ENCODE assay signal across 11 mouse cellular contexts in the genomic region with DNA sequence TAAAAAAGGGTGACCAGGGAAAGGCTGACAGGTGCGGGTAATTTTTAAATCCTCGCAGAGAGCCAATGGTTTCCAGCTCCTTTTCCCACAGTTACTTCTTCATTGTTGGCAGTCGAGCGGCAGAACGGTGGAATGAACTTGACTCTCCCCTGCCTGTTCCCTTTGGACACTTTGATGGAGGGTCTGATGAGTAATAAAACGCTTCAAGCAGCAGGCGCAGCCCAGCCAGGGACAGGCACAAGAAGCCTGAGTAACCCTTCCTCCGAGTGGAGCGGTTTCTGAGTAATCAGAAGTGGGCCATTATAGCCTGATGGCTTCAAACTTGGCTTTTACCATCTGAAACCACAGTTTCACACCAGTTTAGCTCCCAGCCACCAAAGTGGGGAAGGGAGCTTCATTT.
A peak's percentile ranks its signal among the peaks of the same experiment; 100 is the strongest.
DNase-seq lines count a peak whose midpoint lies in the region; ATAC-seq and TF ChIP-seq lines count a peak whose summit lies in the region.
"Had no signal": no experiment of that assay in that cellular context is flagged by ENCODE, and none has a peak within 500 bp of the region (broad histone marks: within the 10 kb centered on the region; RNA-seq: fewer than 3 reads in every experiment).

No protein-coding gene starts in this region.

- H3K27ac ChIP-seq in forebrain, embryonic 16.5 days (ENCODE audit: low read length), result peak overlapping the region; percentile 18
- H3K27ac ChIP-seq in forebrain, embryonic 10.5 days, result no peak overlapping the region
- H3K27ac ChIP-seq in intestine, postnatal 0 days (ENCODE audit: low read depth, low read length), result no peak overlapping the region
- H3K27ac ChIP-seq: midbrain, embryonic 12.5 days had no signal

- no peak for ATAC-seq in forebrain, embryonic 16.5 days
- ATAC-seq in intestine, postnatal 0 days, result no peak

- H3K27me3 ChIP-seq in forebrain, embryonic 16.5 days (replicated peaks; ENCODE audit: control insufficient read depth, insufficient read depth, low read length), result no peaks in the 10 kb centered on the region
- peaks cover 35% of the 10 kb centered on the region for H3K27me3 ChIP-seq in forebrain, embryonic 10.5 days (ENCODE audit: poor library complexity, severe bottlenecking)
- H3K27me3 ChIP-seq in intestine, postnatal 0 days (replicated peaks; ENCODE audit: control insufficient read depth, insufficient read depth, low read length), result no peaks in the 10 kb centered on the region
- H3K27me3 ChIP-seq: midbrain, embryonic 12.5 days had no signal

- intact Hi-C loops in gastrocnemius, postnatal 14 days (cut with DNase I; ENCODE audit: low total_unique reads), result no loop called here

- no peak for DNase-seq in forebrain, embryonic 10.5 days (ENCODE audit: extremely low spot score, low spot score)
- DNase-seq in kidney, postnatal 4 days, result peak; percentile 31 to 53
- DNase-seq in kidney, postnatal 14 days, result no peak
- peak; percentile 48 for DNase-seq in adrenal gland, postnatal 10 days
- no peak for DNase-seq in right cerebral cortex, adult 18-20 months
- DNase-seq in gastrocnemius, postnatal 14 days, result no peak
- DNase-seq: cerebellum, adult 18-20 months; kidney, adult 9 months had no signal

- H3K9me3 ChIP-seq in forebrain, embryonic 16.5 days (ENCODE audit: control insufficient read depth, low read length), result no peaks in the 10 kb centered on the region
- no peaks in the 10 kb centered on the region for H3K9me3 ChIP-seq in forebrain, embryonic 10.5 days
- H3K9me3 ChIP-seq in intestine, postnatal 0 days (ENCODE audit: control insufficient read depth), result no peaks in the 10 kb centered on the region
- H3K9me3 ChIP-seq: midbrain, embryonic 12.5 days had no signal

- TF ChIP-seq CTCF in intestine, postnatal 0 days (IDR thresholded peaks at IDR 0.05; ENCODE audit: low read depth), result no peak

- H3K4me2 ChIP-seq in forebrain, embryonic 16.5 days (ENCODE audit: low read length), result peak overlapping the region; percentile 17
- peak overlapping the region; percentile 45 for H3K4me2 ChIP-seq in intestine, postnatal 0 days (replicated peaks; ENCODE audit: low read depth)
- H3K4me2 ChIP-seq: midbrain, embryonic 12.5 days had no signal

- WGBS in forebrain, embryonic 16.5 days, result 46% methylated on average over 9 of the region's 9 CpGs
- WGBS in forebrain, embryonic 10.5 days, result 78% methylated on average over 9 of the region's 9 CpGs
- WGBS in intestine, postnatal 0 days, result 32% methylated on average over 9 of the region's 9 CpGs

- H3K36me3 ChIP-seq in forebrain, embryonic 16.5 days (ENCODE audit: control insufficient read depth, insufficient read depth), result no peaks in the 10 kb centered on the region
- H3K36me3 ChIP-seq in forebrain, embryonic 10.5 days (replicated peaks), result peaks cover 24% of the 10 kb centered on the region
- peaks cover 22% of the 10 kb centered on the region for H3K36me3 ChIP-seq in intestine, postnatal 0 days (ENCODE audit: control insufficient read depth, insufficient read depth)
- H3K36me3 ChIP-seq: midbrain, embryonic 12.5 days had no signal

- H3K4me3 ChIP-seq in forebrain, embryonic 16.5 days (replicated peaks; ENCODE audit: low read length), result no peak overlapping the region
- H3K4me3 ChIP-seq in forebrain, embryonic 10.5 days, result no peak overlapping the region
- no peak overlapping the region for H3K4me3 ChIP-seq in intestine, postnatal 0 days (ENCODE audit: low read depth, low read length)
- H3K4me3 ChIP-seq: midbrain, embryonic 12.5 days had no signal

- H3K9ac ChIP-seq in forebrain, embryonic 16.5 days (replicated peaks; ENCODE audit: low read depth, low read length), result no peak overlapping the region
- H3K9ac ChIP-seq in intestine, postnatal 0 days (ENCODE audit: low read depth, low read length), result no peak overlapping the region
- H3K9ac ChIP-seq: midbrain, embryonic 12.5 days had no signal

- H3K4me1 ChIP-seq in forebrain, embryonic 16.5 days (replicated peaks; ENCODE audit: control insufficient read depth, insufficient read depth, low read length), result peaks cover 25% of the 10 kb centered on the region
- H3K4me1 ChIP-seq in forebrain, embryonic 10.5 days, result peaks cover 61% of the 10 kb centered on the region
- peaks cover 3% of the 10 kb centered on the region; the same call in 1 of the 2 replicates for H3K4me1 ChIP-seq in intestine, postnatal 0 days (replicated peaks; ENCODE audit: control insufficient read depth, insufficient read depth, low read length)

Comparison
In these comparisons a context has a peak if more than half of its experiments do, and no peak if none do; other contexts are left out.
1. DNase-seq: peak in kidney, postnatal 4 days (2 of 2) and adrenal gland, postnatal 10 days (single experiment); none in forebrain, embryonic 10.5 days (single experiment), kidney, postnatal 14 days (single experiment), right cerebral cortex, adult 18-20 months (single experiment) and gastrocnemius, postnatal 14 days (single experiment).